Mouse (Mus musculus): ENCODE data around the gene Adap1. TPM values are rescaled to one million over a fixed set of nuclear protein-coding genes. Genes with fewer than 3 reads are reported as not detected.

Gene Adap1
- total RNA-seq, 2 experiments from 2014 or later, result 370 to 382 TPM

DNA sequence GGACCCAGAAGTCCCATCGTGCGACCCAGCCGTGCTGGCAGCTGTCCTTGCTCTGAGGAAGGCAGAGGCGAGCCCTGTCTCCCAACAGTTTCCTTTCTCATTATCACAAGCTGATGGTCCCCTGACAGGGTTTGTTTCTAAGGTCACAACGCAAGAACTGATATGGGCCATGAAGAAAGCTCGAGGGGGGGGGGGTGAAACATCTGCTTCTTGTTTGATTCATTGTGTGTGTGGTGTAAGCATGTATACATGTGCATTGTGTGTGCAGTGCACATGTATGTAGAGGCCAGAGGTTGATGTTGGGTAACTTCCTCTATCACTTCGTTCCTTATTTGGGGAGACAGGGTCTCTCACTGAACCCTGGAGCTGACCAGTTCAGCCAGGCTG is 2.2 kb upstream of the Adap1 start:
- no peak for DNase-seq (ENCODE audit: extremely low spot score in 1 of 2, low spot score in 2 of 2)
- intact Hi-C loops (cut with DNase I), result no loop called here

DNA sequence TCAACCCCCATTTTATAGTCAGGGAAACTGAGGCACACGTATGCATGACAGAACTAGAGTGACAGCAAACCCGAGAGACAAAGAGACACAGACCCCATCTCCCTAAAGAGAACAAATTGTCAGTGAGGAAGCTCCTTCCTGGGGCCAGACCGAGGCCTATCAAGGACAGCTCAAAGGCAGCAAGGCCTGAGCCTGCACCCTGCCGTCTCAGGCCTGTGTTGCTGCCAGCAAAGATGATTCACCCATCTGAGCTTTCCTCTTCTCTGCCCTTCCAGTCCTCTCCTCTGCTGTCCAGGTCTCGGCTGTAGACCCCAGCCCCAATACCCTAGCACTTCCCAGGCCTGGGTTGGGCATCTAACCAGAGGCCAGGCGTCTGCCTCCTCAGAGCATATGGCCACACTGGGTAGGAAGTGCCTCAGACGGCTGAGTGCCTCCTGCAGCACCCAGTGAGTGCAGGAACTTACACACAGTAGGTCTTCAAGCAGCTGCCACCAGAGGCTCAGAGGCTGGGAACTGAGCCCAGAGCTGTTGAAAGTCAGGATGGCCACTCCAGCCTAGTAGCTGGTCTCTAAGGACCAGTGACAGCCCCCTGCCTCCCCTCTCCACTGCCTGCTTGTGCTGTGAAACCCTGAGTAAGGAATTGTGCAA is 1.7 kb upstream of the Adap1 start:
- DNase-seq (ENCODE audit: extremely low spot score in 1 of 2, low spot score in 2 of 2), result no peak
- intact Hi-C loops (cut with DNase I), result no loop called here

DNA sequence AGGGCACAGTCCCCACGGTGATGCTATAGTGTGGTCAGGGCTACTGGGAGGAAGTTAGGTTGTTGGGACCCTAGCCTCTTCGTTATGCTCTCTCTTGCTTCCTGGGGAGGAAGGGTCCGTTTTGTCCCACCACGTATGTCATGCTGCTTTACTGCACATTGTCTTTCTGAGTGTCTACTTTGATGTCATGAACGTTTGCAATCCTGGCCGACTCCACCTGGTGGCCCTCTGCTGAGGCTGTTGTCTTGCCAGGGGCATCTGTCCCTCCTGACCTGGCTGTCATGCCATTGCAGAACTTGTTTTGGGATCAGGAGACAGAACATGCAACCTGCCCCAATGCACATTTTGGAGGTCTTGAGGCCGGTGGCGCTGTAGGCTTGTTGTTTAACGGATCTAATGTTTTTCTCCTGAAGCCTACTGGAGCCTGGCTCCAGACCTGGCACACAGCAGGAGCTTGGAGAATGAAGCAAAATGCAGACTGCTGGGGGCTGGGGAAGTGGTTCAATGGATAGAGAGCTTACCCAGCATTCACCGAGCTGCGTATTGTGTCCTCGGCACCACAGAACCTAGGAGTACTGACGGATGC is 782 bp upstream of the Adap1 start:
- intact Hi-C loops (cut with DNase I), result no loop called here
- no peak for DNase-seq (ENCODE audit: extremely low spot score in 1 of 2, low spot score in 2 of 2)

DNA sequence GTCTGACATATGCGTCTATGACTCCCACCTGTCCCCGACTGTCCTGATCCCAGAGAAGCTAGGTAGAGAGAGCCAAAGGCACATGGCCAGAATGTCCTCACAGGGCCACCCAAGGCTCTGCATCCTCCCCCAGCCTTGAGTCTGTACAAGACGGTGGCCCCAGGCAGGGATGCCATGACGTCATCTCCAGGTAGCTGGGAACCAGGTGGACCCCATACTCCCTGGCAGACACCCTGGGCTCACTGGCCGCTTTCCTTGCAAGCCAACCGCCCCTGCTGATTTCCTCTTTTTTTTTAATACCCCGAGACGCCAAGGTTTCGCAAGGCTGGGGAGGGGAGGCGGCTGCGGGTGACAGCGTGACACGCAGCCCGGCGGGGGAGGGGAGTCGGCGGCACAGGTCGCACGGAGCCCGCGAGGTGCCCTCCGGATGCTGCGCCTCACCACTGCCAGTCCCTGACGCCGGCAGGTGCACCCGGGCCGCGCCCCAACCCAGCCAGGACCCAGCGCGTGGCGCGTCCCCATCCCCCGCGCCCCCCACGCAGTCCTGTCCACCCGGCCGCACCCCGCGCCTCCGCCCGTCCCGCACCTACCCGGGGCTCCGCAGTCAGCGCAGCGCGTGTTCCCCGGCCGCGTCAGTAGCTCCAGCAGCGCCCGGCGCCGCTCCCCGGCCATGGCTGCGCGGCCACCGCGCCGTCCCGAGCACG is 579 bp downstream of the Adap1 start:
- DNase-seq (ENCODE audit: extremely low spot score in 1 of 2, low spot score in 2 of 2), result peak; percentile 38 to 77
- intact Hi-C loops (cut with DNase I), result loop anchor here (2.0 kb wide), 1 partner anchor 42 kb away; no protein-coding TSS in a partner anchor

DNA sequence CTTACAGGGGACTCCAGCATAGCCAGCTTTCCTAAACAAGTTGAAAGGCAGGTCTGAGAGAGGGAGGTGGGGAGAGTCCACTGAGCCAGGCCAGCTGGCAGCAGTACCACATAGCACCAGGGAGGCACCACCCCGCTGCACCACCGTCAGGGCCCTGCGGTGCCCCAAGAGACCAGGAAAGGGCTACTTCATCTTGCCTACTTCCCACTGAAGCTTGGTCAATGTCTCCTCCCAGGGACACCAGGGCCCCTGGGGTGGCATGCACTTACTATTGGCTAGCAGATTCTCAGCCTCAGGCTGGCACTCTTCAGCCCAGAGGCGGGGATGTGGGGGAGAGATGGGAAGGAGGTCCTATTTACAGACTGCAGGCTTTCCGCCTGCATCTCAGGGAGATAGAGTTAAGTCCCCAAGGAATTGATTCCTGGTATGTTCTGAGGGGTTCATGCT is 1.4 kb downstream of the Adap1 start:
- DNase-seq (ENCODE audit: extremely low spot score in 1 of 2, low spot score in 2 of 2), result no peak
- intact Hi-C loops (cut with DNase I), result loop anchor here (2.0 kb wide), 1 partner anchor 41 kb away; no protein-coding TSS in a partner anchor

DNA sequence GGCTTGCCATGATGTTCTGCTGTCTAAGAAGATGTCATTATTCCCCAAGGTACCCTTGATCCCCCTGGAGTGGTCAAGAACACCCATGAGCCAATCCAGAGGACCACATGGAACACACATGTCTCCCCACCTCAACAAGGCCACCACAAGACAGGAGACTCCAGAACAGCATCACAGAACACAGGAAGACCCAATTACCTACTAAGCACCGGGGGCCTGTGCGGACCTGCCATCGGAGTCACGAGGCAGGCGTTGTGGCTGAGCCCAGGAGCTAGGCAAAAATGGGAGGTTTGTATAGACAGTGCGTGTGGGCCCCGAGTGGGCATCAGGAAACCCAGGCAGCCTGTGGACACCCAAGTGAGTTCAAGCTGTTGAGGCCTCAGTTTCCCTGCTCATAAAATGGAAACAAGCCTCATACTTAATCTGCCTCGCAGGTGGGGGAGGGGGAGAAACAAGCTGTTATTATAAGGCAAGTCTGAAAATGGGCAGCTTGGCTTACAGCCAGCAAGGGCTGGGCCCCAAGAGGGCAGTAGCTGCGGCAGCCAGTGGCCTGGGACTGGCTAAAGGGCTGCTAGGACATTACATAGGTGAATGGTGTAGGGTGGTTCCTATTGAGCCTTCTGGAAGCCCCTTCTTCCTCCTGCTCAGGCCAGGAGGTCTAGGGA is 2.0 kb downstream of the Adap1 start:
- intact Hi-C loops (cut with DNase I), result no loop called here
- DNase-seq (ENCODE audit: extremely low spot score in 1 of 2, low spot score in 2 of 2), result peak; percentile 25 to 63

DNA sequence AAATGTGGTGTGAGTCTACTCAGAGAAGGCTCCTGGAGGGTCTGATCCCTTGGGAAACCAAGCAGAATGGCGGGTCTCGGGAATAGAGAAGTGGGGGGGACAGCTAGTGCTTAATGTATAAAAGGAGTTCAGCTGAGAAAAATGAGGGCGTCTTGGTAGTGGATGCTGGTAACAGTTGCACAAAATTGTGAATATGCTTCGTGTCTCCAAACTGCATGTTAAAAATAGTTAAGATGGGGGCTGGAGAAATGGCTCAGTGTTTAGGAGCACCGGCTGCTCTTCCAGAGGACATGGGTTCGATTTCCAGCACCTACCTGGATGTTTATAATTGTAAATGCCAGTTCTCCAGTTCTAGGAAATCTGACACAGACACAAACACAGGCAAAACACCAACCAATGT is 4.1 kb downstream of the Adap1 start:
- intact Hi-C loops (cut with DNase I), result no loop called here
- DNase-seq (ENCODE audit: extremely low spot score in 1 of 2, low spot score in 2 of 2), result no peak

DNA sequence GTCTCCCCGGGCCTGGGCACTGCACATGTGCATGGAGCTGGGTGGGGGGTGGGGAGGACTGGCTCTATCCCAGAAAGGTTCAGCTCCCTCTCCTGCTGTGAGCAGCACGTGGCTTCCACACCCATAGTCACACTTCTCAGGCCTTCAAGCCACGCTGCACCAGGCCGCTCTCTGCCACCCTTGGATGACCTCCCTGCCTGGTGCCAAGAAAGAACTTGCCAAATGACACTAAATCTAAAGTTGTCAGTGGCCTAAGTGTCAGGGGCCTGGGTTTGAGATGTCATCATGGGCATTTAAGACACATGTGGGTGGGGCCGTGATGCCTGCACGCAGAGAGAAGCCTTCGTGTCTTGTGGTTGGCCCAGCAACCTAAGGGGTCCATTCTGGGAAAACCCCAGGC is 5.0 kb downstream of the Adap1 start:
- intact Hi-C loops (cut with DNase I), result no loop called here
- no peak for DNase-seq (ENCODE audit: extremely low spot score in 1 of 2, low spot score in 2 of 2)

DNA sequence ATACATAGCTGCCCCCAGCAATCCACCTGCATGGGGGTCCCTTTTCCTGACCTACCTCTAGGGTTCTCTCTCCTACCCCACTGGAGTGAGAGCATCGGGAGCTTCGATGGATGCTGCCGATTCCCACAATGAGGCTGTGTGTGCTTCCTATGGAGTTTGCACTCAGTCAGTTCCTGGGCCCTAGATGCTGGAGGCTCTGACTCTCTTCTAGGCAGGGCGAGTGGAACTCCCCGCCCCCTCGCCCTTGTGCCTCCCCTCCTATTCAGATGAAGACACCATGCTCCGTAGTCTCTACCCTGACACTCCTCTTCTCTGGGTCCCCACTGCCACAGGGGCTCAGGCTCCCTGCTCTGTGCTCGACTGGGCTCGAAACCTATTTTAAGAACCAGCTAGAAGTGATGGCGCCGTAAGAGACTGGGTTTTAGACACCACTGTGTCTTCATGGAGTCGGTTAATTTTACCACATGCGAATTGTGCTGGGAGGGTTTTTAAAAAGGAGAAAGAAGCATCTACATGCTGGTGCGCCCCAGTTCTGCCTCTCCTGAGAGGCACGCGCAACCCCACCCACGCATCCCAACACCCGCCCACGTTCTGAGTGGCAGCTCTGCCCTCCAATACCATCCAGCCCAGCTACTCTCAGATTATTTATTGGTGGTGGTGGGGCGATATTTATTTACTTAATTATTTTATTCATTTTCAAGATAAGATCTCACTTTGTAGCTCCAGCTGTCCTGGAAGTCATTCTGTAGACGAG is 7.5 kb downstream of the Adap1 start:
- intact Hi-C loops (cut with DNase I), result no loop called here
- DNase-seq (ENCODE audit: extremely low spot score in 1 of 2, low spot score in 2 of 2), result no peak

DNA sequence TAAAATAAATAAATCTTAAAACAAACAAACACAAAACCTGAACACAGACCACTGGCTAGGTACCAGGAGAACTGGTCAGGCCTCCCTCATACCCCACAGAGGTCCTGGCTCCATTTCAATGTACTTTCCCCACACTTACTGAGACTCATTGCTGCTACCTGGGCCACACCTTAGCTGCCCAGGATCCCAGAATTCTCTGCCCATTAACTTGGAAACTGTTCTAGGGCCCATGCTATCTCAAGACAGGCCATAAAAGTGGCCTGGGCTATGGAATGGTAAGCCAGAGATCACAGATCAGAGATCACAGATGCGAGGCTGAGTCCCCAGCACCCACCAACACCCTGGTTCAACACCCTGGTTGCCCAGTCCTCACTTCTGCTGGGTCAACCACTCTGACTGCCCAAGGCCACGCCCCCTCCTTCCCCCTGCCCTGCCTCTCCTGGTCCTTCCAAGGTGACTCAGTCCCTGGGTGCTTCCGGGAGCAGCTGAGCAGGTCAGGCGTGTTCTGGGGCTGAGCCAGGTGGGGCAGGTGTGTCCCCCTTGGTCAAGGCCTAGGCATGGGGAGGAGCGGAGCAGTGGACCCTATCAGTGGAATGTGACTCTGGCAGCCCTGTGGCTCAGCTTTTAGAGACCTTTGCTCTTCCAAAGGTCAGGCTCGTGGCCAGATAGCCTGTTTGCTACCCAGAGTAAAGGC is 8.3 kb downstream of the Adap1 start:
- intact Hi-C loops (cut with DNase I), result no loop called here
- DNase-seq (ENCODE audit: extremely low spot score in 1 of 2, low spot score in 2 of 2), result no peak

DNA sequence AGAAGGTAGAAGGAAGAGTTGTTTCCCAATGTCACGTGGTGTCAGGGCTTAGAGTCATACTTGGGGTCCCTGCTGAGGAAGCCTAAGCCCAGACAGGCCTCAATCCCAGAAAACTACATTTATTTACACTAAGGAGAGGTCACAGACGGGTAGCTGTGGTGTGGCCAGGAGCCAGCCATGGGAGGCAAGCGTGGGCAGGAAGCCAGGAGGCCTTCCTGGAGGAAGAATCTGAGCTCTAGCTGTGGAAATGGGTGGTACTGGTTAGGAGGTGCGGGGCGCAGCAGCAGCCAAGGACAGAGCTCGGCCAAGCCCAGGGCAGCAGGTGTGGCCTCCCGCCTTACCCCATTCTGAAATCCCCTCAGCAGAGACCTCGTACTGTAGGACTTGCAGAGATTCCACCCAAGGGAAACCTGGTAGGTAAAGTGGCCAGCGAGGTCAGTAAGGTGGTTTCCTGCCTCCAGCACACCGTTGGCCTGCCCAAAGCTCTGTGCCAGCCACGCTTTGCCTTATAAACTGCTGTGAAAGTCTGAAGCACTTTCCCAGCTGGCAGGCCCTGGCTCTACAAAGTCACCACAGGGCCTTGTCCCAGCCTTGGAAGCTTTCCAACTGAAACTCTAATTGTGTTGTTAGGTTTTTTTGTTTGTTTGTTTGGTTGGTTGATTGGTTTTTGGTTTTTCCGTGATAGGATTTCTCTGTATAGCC is 10.3 kb downstream of the Adap1 start:
- no peak for DNase-seq (ENCODE audit: extremely low spot score in 1 of 2, low spot score in 2 of 2)
- intact Hi-C loops (cut with DNase I), result no loop called here

DNA sequence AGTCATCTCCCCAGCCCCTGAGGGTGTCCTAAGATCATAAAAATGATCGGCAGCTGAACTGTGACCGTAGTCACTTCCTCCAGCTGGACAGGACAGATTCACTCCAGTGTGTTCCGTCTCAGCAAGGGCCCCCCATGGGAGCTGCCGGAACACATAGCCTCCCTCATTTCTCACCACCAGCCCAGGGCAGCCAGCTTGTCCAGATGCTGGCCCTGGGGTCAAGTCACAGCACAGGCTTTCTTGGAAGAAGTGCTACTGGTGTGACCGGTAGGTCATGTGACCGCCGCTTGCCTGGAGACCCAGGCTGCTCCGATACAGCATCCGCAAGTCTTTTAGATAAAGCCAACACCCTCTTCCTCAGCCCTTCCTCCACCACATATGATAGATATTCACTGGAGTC is 11.9 kb downstream of the Adap1 start:
- intact Hi-C loops (cut with DNase I), result no loop called here
- DNase-seq (ENCODE audit: extremely low spot score in 1 of 2, low spot score in 2 of 2), result peak in 1 of 2 experiments; percentile 63

DNA sequence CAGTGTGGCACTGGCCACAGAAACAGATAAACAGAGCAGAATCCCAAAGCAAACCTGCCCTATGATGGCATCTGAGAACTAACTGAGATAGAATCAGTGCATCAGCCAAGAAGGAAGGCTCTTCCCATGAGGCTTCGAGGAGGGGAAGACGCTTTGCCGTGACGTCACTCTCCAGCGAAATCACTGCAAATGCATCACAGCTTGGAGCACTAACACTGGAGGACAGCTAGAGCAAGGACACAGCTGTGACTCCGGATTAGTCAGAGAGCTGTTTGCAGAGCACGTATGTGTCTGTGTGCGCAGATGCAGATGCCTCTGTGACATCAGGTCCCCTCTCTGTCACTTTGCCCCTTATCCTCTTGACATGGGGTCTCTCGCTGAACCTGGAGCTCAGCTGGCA is 13.6 kb downstream of the Adap1 start:
- intact Hi-C loops (cut with DNase I), result no loop called here
- no peak for DNase-seq (ENCODE audit: extremely low spot score in 1 of 2, low spot score in 2 of 2)

DNA sequence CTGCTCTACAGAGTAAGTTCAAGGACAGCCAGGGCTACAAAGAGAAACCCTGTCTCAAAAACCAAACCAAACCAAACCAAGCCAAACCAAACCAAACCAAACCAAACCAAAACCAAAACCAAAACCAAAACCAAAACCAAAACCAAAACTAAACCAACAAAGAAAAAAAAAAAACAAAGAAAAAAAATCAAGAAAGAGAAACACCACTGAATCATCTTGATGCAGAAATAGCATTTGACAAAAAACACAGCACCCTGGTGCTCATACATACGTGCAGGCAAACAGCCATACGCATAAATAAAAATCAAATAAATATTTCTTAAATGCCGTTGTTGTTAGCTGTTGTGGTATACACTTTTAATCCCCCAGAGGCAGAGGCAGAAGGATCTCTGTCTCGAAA is 14.9 kb downstream of the Adap1 start:
- intact Hi-C loops (cut with DNase I), result no loop called here
- DNase-seq (ENCODE audit: extremely low spot score in 1 of 2, low spot score in 2 of 2), result no peak

DNA sequence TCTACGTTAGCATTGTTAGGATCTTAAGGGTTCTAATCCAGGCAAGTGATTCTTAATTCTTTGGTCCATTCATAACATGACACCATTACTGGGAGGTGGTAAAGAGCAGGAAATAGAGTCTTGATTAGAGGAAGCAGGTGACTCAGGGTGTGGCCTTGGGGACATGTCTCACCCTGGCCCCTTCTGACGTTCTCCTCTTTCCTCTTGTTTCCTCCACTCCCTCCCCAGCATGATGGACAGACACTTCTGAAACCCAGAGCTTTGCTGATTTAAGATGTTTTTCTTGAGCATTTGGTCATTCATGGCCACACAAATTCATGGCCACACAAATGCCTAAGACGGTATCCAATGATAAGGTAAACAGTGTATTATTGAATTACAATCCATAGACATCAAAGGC is 15.5 kb downstream of the Adap1 start:
- intact Hi-C loops (cut with DNase I), result no loop called here
- no peak for DNase-seq (ENCODE audit: extremely low spot score in 1 of 2, low spot score in 2 of 2)

DNA sequence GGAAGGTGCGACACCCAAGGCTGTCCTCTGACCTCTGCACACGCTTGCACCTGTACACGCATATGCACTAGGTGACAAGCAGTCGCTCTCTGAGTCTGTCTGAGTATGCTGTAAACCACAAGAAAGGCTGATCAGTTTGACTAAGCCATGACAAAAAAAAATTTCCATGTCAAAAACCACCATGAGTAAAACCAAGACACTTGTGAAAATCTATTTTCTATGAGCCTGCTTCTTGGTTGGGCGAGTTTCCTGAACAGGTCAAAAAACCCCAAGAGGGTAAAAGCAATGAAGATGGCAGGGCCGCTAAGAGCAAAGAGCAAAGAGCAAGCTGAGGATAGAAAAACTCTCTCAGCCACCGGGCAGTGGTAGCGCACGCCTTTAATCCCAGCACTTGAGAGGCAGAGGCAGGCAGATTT is 21.8 kb downstream of the Adap1 start:
- intact Hi-C loops (cut with DNase I), result no loop called here
- DNase-seq (ENCODE audit: extremely low spot score in 1 of 2, low spot score in 2 of 2), result no peak

DNA sequence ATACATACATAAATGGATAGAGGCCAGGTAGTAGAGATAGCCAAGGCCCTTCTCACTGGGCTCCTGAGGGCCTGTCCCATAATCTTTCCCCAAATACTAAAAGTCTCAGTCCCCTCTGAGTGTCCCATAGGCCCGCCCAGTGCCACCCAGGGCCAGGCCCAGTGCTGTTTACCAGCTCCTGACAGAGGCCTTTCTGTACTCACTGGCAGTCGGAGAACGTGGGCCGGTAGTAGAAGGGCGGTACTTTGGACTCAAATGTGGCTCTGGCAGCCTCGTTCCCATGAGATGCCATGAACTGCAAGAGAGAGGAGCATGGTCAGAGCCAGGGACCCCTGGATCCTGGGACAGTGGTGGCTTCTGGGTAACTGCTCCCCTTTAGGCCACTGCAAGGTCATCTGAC is 23.3 kb downstream of the Adap1 start:
- no peak for DNase-seq (ENCODE audit: extremely low spot score in 1 of 2, low spot score in 2 of 2)
- intact Hi-C loops (cut with DNase I), result no loop called here

DNA sequence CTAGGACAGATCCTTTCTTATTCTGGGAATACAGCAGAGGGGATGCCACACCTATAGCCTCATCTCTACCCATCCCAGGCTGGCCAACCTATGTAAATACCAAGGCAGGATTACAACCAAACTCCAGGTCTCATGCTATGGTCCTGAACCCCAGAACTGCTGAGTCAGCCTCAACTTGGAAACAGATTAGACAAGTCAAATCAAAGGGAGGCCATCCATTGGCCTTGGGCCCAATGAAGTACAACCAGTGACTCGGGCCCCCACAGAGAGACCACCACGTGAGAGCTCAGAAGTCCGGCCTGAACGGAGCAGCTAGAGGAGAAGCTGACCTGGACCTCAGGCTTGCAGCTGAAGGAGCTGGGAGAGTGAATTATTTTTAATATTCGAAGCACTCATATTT is 27.7 kb downstream of the Adap1 start:
- intact Hi-C loops (cut with DNase I), result no loop called here
- no peak for DNase-seq (ENCODE audit: extremely low spot score in 1 of 2, low spot score in 2 of 2)
